Mouse (Mus musculus) left cerebral cortex, adult 18-20 months (tissue): Measurements from ENCODE around the gene Gas7. TPM values are rescaled to one million over a fixed set of nuclear protein-coding genes. Genes with fewer than 3 reads are reported as not detected.

ENCODE experiments used
- DNase-seq, 2 experiments: peaks; one replicate each; pipeline ENCODE4 v3.0.0; 2021 to 2022; ENCODE audit warnings: low spot score in 2 of 2, mixed read lengths in 1 of 2
- total RNA-seq, 2 experiments: library from RNA; stranded (reverse); gene quantifications; 2 replicates each; pipeline ENCODE4 v1.2.3; 2021

The Gas7 gene
- total RNA-seq, 2 experiments from 2014 or later: 523 to 544 TPM

- DNase-seq: no peak
Measured at GRCm38 (mm10) chr11:67679930-67680329, 224.7 kb downstream of the Gas7 start.

DNA sequence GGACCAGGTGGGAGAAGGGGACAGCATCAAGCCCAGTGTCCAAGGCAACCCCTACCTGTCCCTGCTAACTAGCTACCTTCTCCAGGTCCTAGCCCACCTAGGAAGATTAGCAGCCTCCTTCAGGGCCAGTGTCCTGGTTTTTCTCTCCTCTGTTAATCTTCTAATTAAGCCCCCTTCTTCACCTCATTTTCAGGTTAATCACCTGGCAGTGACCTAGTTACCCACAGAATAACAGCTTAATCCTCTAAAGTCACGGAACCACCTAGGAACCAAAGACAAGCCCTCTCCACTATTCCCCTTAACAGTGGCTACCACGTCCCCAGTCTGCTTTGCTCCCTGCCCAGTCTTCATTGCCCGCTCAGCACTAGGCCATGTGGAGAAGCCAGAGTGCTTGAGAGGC lies 226.6 kb downstream of the Gas7 start:
- DNase-seq: no peak

DNA sequence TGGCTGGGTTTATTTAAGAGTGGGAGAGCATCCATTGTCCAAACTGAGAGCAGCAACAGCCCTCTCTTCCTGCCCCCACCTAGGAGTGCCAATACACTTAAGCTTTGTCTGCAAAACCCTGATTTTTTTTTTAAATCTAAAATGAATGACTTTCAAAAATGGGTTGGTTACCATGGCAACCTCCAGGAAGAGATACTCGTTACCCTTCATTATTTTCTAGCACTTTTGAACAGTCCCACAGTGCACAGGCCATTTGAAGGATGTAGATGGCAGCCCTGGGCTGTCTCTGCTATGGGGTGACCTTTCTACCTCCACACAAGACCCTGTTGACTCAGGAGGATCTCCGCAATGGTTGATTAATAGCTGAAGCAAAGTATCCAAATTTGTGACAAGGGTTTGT lies 230.9 kb downstream of the Gas7 start:
- no peak for DNase-seq

DNA sequence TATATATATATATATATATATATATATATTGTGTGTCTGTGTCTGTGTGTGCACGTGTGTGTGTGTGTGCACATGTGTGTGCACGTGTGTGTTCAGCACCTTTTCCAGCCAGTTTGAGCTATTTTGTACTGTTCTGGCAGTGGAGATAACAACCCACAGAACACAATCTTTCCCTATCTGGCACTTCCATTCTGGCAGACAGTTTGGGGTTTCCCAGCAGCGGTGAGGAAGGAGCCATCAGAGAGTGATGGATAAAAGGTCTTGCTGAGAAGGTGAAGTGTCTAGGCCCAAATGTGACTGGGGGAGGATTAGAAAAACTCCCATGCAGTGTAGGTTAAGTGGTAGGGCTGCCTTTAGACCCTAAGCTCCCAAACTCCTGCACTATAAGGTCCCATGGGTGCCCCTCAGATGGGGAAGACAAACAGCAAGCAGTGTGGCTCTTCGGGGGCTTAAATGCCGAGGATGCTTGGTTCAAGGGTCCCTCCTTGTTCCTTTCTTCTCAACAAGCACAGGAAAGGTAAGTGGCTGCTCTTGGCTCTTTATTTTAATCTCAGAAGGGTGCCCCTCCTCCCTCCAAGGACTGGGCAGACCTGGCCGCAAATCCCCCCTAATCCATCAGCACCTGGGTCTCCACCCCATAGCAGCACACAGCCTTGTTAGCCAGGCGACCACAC lies 239.6 kb downstream of the Gas7 start, which contains the start of gene Rcvrn:
TSS of gene Rcvrn (plus strand) at position 624 of the 674 bp plus-strand sequence.
- no peak for DNase-seq

DNA sequence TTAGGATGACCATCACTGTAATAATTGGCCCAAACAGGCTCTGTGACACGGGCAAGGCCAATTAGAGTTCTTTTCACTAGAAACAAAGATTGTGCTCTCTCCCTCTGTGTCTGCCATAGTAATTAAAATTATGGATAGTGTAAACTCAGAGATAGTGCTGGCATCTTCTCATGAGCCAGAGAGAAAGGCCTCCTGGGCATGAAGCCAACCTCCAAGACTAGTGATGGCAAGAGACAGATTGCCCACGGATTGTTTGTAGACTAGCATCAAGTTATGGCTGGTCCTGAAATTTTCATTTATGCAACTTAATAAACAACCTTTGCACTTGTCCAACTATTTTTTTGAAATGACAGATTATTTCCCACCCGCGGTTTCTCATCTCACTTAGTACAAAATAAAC lies 257.7 kb downstream of the Gas7 start:
- peak in 1 of 2 experiments; percentile 41 for DNase-seq

GRCm38 (mm10) chr11:67715382-67715781 lies 260.1 kb downstream of the Gas7 start:
- no peak for DNase-seq

- no peak for DNase-seq
Measured at GRCm38 (mm10) chr11:67721485-67721884, 266.2 kb downstream of the Gas7 start.

DNA sequence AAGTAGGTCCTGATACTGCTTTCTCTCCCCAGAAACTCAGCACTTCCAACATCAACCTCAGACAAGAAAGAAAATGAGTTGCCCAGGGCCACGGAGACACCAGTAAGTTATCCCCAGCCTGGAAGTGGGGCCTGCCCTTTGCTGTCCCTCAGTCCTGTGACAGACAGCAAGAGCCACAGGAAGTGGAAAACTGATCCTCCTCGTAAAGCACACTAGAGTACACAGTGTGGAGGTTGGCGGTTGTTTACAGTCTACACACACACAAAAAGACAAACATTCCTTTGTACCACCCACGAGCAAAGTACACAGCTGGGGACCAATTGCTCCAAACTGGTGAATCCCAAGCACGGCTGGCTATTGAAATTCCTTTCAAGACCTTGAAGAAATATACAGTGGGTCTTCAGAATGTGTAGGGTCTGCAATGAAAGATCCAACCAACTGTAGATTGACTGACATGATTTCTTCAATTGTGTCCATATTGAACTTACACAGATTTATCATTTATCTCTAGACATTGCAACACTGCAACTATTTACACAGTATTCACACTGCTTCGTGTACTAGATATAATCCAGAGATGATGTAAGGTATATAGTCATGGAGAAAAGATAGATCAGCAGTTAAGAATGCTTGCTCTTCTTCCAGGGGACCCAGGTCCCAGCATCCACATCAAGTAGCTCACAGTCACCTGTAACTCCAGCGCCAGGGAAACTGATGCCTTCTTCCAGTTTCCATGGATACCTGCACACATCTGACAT lies 267.3 kb downstream of the Gas7 start:
- DNase-seq: no peak

DNA sequence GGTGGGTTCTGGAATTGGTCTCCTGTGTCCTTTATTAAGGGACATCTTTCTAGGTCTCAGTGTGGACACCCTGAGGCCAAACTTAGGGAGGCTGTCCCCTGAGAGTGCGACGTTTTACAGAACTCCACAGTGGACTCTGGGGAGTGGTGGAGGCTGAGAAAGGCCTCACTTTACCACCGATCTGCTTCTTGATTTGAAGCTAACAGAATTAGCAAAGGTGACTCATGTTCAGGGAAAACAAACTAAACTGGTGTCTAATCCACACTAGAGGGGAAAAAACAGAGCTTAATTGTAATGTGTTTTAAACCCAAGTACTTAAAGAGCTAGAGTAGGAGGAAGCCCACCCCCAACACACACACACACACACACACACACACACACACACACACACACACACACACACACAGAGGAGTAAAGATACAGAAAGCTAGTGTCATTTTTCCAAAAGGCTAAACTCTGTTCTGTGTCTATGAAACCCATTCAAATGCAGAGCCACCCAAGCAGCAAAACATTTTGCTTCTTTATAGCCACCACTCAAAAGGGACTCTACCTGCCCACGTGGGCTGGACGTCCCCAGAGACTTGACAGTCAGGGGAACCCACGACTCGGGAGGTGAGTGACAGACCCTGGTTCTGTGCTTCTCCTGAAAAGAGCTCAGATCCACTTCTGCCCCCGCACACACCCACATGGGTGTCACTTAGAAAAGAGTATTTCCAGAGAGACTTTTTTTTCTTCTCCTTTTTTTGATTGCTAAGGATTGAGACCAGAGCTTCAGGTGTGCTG lies 268.2 kb downstream of the Gas7 start:
- peak; percentile 44 to 74 for DNase-seq

DNA sequence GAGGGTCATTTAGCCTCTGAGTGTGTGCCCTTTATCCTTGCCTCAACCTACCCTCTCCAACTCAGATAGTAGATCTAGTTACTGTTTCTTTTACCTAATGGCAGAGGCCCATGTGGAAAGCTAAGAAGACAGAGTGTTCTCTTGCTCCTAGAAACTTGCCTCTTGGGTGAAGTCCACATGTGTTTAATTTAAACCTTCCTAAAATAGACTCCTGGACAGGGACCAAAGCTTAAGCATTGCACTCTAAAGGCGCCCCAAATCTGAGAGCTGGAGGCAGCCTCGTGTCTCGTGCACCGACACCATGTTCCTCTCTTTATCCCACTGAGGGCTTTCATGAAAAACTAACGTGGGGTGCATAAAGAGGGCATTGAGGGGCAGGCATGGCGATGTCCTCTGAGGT lies 271.9 kb downstream of the Gas7 start:
- peak; percentile 15 to 33 for DNase-seq

DNA sequence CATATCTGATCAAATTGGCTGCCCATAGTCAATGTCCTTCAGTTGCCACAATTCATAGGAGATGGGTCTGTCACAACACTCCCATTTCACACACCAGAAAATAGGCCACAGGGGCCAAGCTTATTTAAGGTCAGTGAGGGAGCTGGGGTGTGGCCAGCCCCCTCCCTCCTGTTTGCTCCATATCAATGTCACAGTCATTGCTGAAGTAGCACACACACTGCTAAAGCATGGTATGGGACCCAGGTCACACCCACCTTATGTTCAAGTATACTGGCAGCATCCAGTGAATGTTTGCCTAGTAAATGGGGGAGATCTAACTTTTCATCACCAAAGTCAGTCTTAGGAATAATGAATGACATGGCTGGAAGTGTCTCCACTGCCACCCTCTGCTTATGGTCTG lies 273.5 kb downstream of the Gas7 start:
- DNase-seq: no peak

DNA sequence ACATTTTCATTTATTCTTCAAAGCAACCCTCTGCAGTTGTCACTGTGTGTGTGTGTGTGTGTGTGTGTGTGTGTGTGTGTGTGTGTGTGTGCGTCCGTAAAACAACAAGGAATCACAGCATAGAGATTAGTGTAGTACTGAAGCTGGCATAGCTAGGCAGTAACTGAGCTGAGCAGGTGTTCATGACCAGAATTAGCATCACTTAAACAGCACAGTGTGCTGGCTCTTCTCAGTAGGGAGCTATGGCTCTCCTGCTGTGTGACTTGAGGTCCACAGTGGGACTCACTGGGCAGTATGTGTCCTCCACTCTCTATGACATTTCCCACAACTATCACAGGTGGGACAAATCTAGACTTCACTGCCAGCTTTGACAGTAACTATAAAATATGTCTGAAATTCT lies 275.8 kb downstream of the Gas7 start:
- no peak for DNase-seq

GRCm38 (mm10) chr11:67733726-67734125 lies 278.5 kb downstream of the Gas7 start:
- DNase-seq: no peak

DNA sequence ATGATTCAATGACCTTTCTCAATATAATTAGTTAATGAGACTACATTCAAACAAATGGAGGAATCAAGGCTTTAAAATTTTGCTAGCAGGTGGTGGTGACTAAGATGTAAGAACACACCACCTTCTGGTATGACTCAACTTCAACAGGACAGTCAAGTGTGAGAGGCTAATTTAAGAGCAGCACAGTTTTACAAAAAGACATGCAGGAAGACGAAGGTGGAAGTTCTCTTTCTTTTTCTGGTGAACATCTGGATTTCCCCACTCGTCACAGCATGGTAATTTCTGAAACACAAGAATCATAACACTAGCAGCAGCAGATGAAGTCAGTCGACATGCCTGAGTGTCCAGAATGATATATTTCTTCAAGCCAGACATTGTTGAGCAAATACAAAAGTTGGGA lies 279.4 kb downstream of the Gas7 start:
- peak in 1 of 2 experiments; percentile 12 for DNase-seq

DNA sequence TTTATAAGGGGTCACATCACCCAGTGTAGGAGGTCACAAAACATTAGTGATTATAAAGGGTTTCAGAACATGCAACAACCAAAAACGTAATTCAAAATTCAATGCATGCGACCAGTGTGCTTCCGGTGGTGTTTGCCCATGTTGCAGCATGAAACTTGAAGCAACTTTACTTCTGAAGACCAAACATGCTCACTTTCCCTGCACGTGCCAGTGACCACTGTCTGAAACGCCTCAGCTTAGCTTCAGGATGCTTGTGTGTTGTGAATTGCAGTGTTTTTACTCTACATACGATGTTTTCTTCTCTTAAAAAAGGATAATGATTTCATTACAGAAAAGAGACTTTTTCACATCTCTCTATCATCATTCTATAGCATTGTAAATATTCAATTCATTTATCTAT lies 283.1 kb downstream of the Gas7 start:
- no peak for DNase-seq

Other genes starting within 250 kb of the Gas7 start
- under 1 TPM; 0.28 to 0.30 TPM for gene Myh4, start 217.4 kb upstream of the Gas7 start, total RNA-seq
- under 1 TPM; 0.14 to 0.46 TPM for gene Myh8, start 178.3 kb upstream of the Gas7 start, total RNA-seq
- gene Myh13, start 133.8 kb upstream of the Gas7 start, total RNA-seq: under 1 TPM; 0.07 to 0.09 TPM
- gene Rcvrn, start 239.9 kb downstream of the Gas7 start, total RNA-seq: 1 to 10 TPM in 1 of 2 experiments, under 1 TPM in 1; 0.98 to 1.1 TPM